Mouse (Mus musculus) G1E (cell line): ENCODE data around the gene Plpp2. TPM values are rescaled to one million over a fixed set of nuclear protein-coding genes. Genes with fewer than 3 reads are reported as not detected.

Experiments
- ATAC-seq: 2 replicates; pipeline ENCODE4 v1.8.0; 2016; ENCODE audit warnings: mild to moderate bottlenecking; ENCODE audit not compliant: insufficient number of reproducible peaks, poor library complexity, low FRiP score, severe bottlenecking; ENCODE audit errors: extremely low read depth
- DNase-seq: peaks from one replicate; pipeline ENCODE4 v3.0.0; 2012; ENCODE audit warnings: low spot score
- H3K27me3 ChIP-seq: 2 replicates; pipeline ENCODE4 v1.6.1; 2012; ENCODE audit warnings: mild to moderate bottlenecking, low read length, inconsistent platforms; ENCODE audit not compliant: insufficient read depth
- H3K36me3 ChIP-seq: replicated peaks from 2 replicates; pipeline ENCODE3; 2012; ENCODE audit warnings: mild to moderate bottlenecking, inconsistent platforms
- H3K4me1 ChIP-seq: 2 replicates; pipeline ENCODE4 v1.6.1; 2012; ENCODE audit warnings: low read depth, low read length, inconsistent platforms, mixed read lengths; ENCODE audit not compliant: insufficient read depth
- H3K4me3 ChIP-seq: 2 replicates; pipeline ENCODE4 v1.5.1; 2012; ENCODE audit warnings: low read depth, mild to moderate bottlenecking, inconsistent platforms, low read length, moderate library complexity, mixed read lengths
- H3K9me3 ChIP-seq: replicated peaks from 2 replicates; pipeline ENCODE4 v1.6.1; 2012; ENCODE audit warnings: inconsistent platforms
- CTCF ChIP-seq: IDR thresholded peaks from 2 replicates; pipeline ENCODE4 v1.5.1; 2012; ENCODE audit warnings: low read depth, low read length, inconsistent platforms, mixed read lengths
- GATA1 ChIP-seq: IDR thresholded peaks from 2 replicates; pipeline ENCODE4 v1.6.1; 2012; ENCODE audit warnings: borderline replicate concordance, low read length, inconsistent platforms, mixed read lengths
- GATA2 ChIP-seq: IDR thresholded peaks from 2 replicates; pipeline ENCODE4 v1.6.1; 2012; ENCODE audit warnings: low read depth, low read length, inconsistent platforms, borderline replicate concordance
- POLR2AphosphoS5 ChIP-seq: IDR thresholded peaks from 2 replicates; pipeline ENCODE4 v1.6.1; 2012; ENCODE audit warnings: low read depth, low read length, inconsistent platforms; ENCODE audit not compliant: insufficient replicate concordance
- TAL1 ChIP-seq: conservative IDR thresholded peaks from 2 replicates; pipeline ENCODE4 v1.6.1; 2012; ENCODE audit warnings: low read depth, low read length, inconsistent platforms, mixed read lengths
- polyA plus RNA-seq: library from polyadenylated mRNA; stranded (reverse); fragments of >175 nt; gene quantifications from 2 replicates; pipeline ENCODE4 v1.2.3, GENCODE M21; 2012
- total RNA-seq, 2 experiments: library from RNA; stranded (forward) in 1 of 2; stranded (reverse) in 1 of 2; fragments of 200-1000 nt in 1 of 2; fragments of >200 nt in 1 of 2; fragmentation: Nextera tagmentation in 1 of 2; gene quantifications; 2 replicates each; pipeline ENCODE4 v1.2.3; 2014 to 2017

The Plpp2 gene
- total and polyA plus RNA-seq, 3 experiments, result 0.21 TPM; not detected in 2

GRCm38 (mm10) chr10:79542171-79542570 is 8.6 kb upstream of the Plpp2 start:
- no peaks in the 10 kb centered on the region for H3K9me3 ChIP-seq
- no peaks in the 10 kb centered on the region for H3K36me3 ChIP-seq
- no peak for ATAC-seq
- no peak for TF ChIP-seq CTCF
- no peak for TF ChIP-seq GATA2
- no peak for TF ChIP-seq GATA1
- no peak for TF ChIP-seq TAL1
- no peak for TF ChIP-seq POLR2AphosphoS5
- H3K4me3 ChIP-seq, result no peak overlapping the region
- no peaks in the 10 kb centered on the region; the same call in 1 of the 2 replicates for H3K4me1 ChIP-seq
- no peaks in the 10 kb centered on the region; the same call in none of the 2 replicates for H3K27me3 ChIP-seq
- DNase-seq, result no peak

GRCm38 (mm10) chr10:79541522-79541921 is 7.9 kb upstream of the Plpp2 start:
- no peak for ATAC-seq
- Histone ChIP-seq H3K4me1 (no peaks in the 10 kb centered on the region; the same call in 1 of the 2 replicates), H3K27me3 (no peaks in the 10 kb centered on the region; the same call in none of the 2 replicates), H3K4me3 (no peak overlapping the region), H3K9me3 (no peaks in the 10 kb centered on the region), H3K36me3 (no peaks in the 10 kb centered on the region)
- no peak for DNase-seq
- TF ChIP-seq GATA2 (no peak), POLR2AphosphoS5 (no peak), GATA1 (no peak), TAL1 (no peak), CTCF (no peak)

GRCm38 (mm10) chr10:79540746-79541145 is 7.2 kb upstream of the Plpp2 start:
- ATAC-seq (no peak), DNase-seq (no peak)
- H3K4me3 ChIP-seq, result no peak overlapping the region

GRCm38 (mm10) chr10:79539701-79540495 is 6.3 kb upstream of the Plpp2 start:
- Histone ChIP-seq H3K27me3 (no peaks in the 10 kb centered on the region; the same call in none of the 2 replicates), H3K4me1 (no peaks in the 10 kb centered on the region; the same call in 1 of the 2 replicates), H3K36me3 (no peaks in the 10 kb centered on the region), H3K9me3 (no peaks in the 10 kb centered on the region), H3K4me3 (no peak overlapping the region)
- DNase-seq (no peak), ATAC-seq (no peak)
- TF ChIP-seq CTCF (no peak), POLR2AphosphoS5 (no peak), TAL1 (no peak), GATA2 (no peak), GATA1 (no peak)

More at GRCm38 (mm10) chr10:79540746-79541145, 7.2 kb upstream of the Plpp2 start:
- no peak for TF ChIP-seq TAL1
- TF ChIP-seq GATA1, result no peak
- no peak for TF ChIP-seq CTCF
- no peak for TF ChIP-seq GATA2
- TF ChIP-seq POLR2AphosphoS5, result no peak
- no peaks in the 10 kb centered on the region; the same call in none of the 2 replicates for H3K27me3 ChIP-seq
- H3K9me3 ChIP-seq, result no peaks in the 10 kb centered on the region
- no peaks in the 10 kb centered on the region; the same call in 1 of the 2 replicates for H3K4me1 ChIP-seq
- no peaks in the 10 kb centered on the region for H3K36me3 ChIP-seq

- Histone ChIP-seq H3K4me1 (peaks cover 2% of the 10 kb centered on the region; the same call in 1 of the 2 replicates), H3K4me3 (no peak overlapping the region), H3K9me3 (no peaks in the 10 kb centered on the region), H3K36me3 (no peaks in the 10 kb centered on the region), H3K27me3 (peaks cover 8% of the 10 kb centered on the region)
- ATAC-seq (no peak), DNase-seq (no peak)
- TF ChIP-seq TAL1 (no peak), POLR2AphosphoS5 (no peak), GATA1 (no peak), CTCF (no peak), GATA2 (no peak)
Measured at GRCm38 (mm10) chr10:79538873-79539272, 5.3 kb upstream of the Plpp2 start.

- H3K4me1 ChIP-seq, result peaks cover 7% of the 10 kb centered on the region
- H3K9me3 ChIP-seq, result no peaks in the 10 kb centered on the region
- TF ChIP-seq GATA1, result no peak
- peaks cover 10% of the 10 kb centered on the region for H3K27me3 ChIP-seq
- no peak for DNase-seq
- H3K4me3 ChIP-seq, result no peak overlapping the region
- no peak for ATAC-seq
- H3K36me3 ChIP-seq, result no peaks in the 10 kb centered on the region
Measured at GRCm38 (mm10) chr10:79538323-79538722, 4.7 kb upstream of the Plpp2 start.
